Mouse (Mus musculus): ENCODE measurements around the gene Lrrc4b.

Lrrc4b gene

DNA sequence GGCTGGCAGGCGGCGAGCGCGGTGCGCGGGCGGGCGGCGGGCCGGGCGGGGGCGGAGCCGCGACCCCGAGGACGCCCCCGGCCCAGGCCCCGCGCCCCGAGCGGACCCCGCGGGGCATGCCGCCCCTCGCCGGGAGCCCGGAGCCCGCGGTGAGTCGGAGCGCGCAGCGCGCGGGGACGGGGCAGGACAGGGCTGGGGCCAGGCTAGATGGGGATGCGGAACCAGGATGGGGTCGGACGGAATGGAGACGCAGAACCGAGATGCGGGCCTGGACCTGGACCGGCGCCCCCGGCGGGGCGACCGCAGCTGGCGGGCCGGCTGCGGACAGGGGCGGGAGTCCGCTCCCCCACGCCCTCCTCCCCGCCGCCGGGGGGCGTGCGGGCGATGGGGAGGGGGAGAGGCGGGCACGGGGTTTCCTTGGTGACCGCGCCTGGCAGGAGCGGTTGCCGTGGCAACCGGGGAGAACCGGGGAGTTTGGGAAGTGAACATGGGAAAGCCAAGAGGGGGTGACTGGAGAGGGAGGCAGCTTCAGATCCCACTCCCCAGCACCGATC, at the start of gene Lrrc4b:
Lrrc4b (plus strand) TSS at position 51 of the 554 bp plus-strand sequence.
- ATAC-seq (ENCODE audit: insufficient number of reproducible peaks, low FRiP score, low TSS enrichment), result peak; percentile 27; the same call in 1 of the 2 replicates

GRCm38 (mm10) chr7:44382541-44382940, 46.3 kb upstream of the Lrrc4b start:
- no peak for ATAC-seq (ENCODE audit: insufficient number of reproducible peaks, low FRiP score, low TSS enrichment)

DNA sequence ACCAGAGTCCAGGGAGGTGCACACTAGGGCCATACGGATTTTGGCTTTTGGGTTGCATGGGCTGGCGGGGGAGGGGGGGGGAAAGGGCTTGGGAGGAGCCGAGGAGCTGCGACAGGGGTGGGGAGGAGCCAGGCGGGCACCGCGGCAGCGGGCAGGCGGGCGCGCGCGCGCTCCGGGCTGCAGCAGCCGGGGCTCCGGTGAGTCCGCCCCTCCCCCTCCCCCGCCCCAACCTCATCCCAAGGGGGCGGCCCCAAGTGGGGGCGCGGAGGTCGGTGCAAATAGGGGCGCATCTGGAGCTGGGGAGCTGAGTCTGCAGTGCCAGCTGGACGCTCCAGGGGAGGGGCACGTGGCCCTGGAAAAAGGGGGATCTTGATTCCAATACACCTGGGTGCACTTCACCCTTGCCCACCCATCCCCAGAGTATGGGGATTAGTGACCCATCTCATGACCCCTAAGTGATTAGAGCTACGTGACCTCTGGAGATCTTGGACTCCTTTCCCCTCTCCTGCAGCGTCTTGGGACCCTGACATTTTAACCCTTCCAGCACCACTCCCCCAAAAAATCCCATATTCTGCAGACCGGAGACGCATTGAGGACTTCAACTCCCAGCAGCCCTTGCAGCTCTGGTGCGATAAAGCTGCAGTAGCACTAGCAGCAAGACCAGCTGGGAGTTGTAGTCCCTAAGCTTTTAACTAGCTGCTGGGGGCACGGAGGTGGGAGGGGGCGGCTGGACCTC, 44.7 kb upstream of the Lrrc4b start, which contains the start of gene Syt3:
Syt3 (plus strand) TSS at position 123 of the 736 bp plus-strand sequence.
- ATAC-seq (ENCODE audit: insufficient number of reproducible peaks, low FRiP score, low TSS enrichment), result peak; percentile 87

GRCm38 (mm10) chr7:44384716-44385059, 44.1 kb upstream of the Lrrc4b start:
- peak; percentile 32; the same call in 1 of the 2 replicates for ATAC-seq (ENCODE audit: insufficient number of reproducible peaks, low FRiP score, low TSS enrichment)

DNA sequence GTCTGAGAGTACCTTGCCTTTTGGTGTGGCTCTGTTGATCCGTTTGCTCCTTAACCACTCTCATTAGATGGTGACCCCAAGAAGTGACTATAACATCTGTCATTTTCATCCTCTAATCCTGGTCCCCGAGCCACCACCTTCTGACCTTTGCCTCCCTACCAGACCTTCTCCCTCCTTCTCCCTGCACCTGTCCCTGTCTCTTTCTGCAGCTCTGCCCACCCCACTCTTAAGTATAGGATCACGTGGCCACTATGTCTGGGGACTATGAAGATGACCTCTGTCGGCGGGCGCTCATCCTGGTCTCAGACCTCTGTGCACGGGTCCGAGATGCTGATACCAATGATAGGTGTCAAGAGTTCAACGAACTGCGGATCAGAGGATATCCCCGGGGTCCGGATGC, 43.1 kb upstream of the Lrrc4b start, which contains the start of gene 1700008O03Rik:
1700008O03Rik (minus strand) TSS at position 101 of the 400 bp plus-strand sequence.
- ATAC-seq (ENCODE audit: insufficient number of reproducible peaks, low FRiP score, low TSS enrichment), result no peak

DNA sequence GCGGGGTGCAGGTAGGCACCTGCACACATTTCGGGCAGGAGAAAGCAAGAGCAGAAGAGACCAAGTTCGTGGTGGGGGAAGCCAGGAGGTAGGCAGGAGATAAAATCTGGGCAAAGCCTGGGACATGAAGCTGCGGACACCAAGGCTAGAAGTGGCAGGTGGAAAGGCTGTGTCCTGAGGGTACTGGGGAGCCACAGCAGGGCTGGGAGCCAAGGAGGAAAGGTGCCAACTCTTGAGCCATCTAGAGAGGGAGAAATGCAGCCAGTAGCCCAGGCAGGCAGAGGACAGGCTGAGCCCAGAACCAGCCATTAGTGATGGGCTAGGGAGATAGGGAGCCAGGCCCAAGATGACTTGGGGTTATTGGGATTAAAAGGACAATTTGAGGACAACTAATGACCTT, 37.0 kb upstream of the Lrrc4b start:
- peak; percentile 79; the same call in 1 of the 2 replicates for ATAC-seq (ENCODE audit: insufficient number of reproducible peaks, low FRiP score, low TSS enrichment)

GRCm38 (mm10) chr7:44392341-44392740, 36.5 kb upstream of the Lrrc4b start:
- ATAC-seq (ENCODE audit: insufficient number of reproducible peaks, low FRiP score, low TSS enrichment), result no peak

GRCm38 (mm10) chr7:44393284-44393683, 35.5 kb upstream of the Lrrc4b start:
- ATAC-seq (ENCODE audit: insufficient number of reproducible peaks, low FRiP score, low TSS enrichment), result no peak

DNA sequence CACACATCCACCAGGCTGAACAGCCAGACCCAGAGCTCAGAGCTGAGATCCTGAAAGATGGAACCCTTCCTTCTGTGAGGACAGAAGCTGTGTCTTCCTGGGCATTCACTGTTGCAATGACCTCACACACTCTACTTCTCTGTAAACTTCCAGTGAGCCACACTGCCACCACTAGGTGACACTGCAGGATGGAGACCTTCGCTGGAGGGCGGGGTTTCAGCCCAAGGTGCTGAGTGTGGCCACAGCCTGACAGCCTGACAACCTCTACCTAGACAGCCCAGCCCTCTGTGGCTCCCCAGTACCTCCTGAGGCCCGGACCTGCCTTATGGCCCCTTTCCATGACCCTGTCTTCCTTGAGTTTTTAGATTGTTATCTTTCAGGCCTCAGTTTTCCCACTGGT, 30.2 kb upstream of the Lrrc4b start:
- peak; percentile 51; the same call in 1 of the 2 replicates for ATAC-seq (ENCODE audit: insufficient number of reproducible peaks, low FRiP score, low TSS enrichment)

DNA sequence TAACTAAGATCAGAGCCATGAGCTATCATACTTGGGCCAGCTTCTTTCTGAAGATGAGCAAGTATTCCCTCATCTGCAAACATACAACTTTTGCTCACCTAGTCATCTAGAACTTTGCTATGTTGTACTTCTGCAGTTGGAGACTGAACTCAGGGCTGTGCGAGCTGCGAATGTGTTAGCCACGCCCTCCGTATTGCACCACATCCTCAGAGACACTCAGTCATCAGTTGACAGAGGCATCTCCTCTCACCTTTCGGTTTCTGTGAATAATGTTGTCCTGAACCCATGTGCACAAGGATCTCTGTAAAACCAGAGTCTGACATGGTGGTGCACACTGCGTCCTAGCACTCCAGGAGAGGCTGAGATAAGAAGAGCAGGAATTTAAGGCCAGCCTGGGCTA, 27.1 kb upstream of the Lrrc4b start:
- no peak for ATAC-seq (ENCODE audit: insufficient number of reproducible peaks, low FRiP score, low TSS enrichment)

GRCm38 (mm10) chr7:44405346-44406014, 23.3 kb upstream of the Lrrc4b start:
- ATAC-seq (ENCODE audit: insufficient number of reproducible peaks, low FRiP score, low TSS enrichment), result peak; percentile 94

DNA sequence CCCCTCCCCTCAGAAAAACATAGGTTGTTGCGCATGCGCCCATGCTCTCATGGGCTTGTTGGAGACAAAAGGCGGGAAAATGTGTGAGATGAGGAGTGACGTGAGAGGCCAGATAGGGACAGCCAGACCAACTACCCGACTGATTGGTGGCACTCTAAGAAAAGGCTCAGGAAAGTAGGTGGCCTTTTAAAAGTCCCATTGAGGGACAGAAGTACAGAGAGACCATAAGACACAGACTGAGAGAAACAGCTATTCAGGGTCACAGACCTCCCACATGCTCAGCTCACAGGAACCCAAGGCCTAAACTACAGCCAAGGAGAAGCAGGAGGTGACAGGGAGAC, 22.8 kb upstream of the Lrrc4b start:
- no peak for ATAC-seq (ENCODE audit: insufficient number of reproducible peaks, low FRiP score, low TSS enrichment)

GRCm38 (mm10) chr7:44411144-44411543, 17.7 kb upstream of the Lrrc4b start:
- ATAC-seq (ENCODE audit: insufficient number of reproducible peaks, low FRiP score, low TSS enrichment), result no peak

GRCm38 (mm10) chr7:44413307-44413706, 15.5 kb upstream of the Lrrc4b start:
- no peak for ATAC-seq (ENCODE audit: insufficient number of reproducible peaks, low FRiP score, low TSS enrichment)

DNA sequence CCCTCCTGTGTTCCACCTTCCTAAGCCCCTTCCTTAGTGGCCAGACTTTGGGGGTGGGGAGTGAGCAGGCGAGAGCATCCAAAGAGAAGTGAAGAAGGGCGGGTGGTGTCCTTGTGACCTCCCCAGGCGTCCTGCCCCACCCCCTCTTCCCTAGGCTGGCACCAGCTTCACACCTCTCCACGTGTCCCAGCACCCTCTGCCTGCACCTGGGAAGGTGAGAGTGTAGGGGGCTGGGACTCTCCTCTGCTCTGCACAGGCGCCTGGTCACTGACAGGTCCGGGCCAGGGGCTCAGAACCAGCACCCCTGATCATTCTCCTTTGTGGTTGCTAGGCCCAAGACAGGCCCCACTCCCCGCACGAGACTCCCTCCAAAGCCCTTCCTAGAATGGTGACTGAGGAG, 1.2 kb upstream of the Lrrc4b start:
- ATAC-seq (ENCODE audit: insufficient number of reproducible peaks, low FRiP score, low TSS enrichment), result no peak

DNA sequence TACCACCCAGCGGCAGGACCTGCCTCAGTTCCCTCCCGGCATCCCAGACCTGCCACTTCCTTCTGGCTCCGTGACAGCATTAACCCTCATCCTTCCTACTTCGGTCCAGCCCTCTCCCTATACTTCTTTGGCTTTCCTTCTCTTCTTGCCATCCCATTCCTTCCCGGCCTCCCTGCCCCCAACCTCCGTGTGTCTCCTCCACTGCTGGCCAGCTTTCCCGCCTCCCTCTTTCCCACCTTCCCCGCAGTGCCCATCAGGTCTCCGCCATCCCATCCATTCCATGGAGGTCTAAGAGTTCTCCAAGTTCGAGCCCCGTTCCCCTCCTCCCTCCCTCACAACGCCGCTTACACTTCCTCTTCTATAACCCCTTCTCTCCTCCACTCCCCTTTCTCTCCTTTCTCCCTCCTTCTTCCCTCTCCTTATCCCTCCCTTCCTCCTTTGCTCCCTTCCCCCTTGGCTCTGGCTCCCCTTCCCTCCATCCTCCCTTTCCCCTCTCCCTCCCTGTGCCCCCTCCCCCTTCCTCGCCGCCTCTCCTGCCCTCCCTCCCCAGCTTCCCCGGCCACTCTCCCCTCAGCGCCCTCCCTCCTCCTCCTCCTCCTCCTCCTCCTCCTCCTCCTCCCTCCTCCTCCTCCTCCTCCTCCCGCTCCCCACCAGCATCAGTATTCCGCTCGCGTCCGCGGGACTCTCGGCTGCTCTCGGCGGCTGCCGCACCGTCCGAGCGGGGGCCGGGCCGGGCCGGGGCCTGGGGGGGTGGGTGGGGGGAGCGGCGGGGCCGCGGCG, 457 bp upstream of the Lrrc4b start:
- no peak for ATAC-seq (ENCODE audit: insufficient number of reproducible peaks, low FRiP score, low TSS enrichment)

DNA sequence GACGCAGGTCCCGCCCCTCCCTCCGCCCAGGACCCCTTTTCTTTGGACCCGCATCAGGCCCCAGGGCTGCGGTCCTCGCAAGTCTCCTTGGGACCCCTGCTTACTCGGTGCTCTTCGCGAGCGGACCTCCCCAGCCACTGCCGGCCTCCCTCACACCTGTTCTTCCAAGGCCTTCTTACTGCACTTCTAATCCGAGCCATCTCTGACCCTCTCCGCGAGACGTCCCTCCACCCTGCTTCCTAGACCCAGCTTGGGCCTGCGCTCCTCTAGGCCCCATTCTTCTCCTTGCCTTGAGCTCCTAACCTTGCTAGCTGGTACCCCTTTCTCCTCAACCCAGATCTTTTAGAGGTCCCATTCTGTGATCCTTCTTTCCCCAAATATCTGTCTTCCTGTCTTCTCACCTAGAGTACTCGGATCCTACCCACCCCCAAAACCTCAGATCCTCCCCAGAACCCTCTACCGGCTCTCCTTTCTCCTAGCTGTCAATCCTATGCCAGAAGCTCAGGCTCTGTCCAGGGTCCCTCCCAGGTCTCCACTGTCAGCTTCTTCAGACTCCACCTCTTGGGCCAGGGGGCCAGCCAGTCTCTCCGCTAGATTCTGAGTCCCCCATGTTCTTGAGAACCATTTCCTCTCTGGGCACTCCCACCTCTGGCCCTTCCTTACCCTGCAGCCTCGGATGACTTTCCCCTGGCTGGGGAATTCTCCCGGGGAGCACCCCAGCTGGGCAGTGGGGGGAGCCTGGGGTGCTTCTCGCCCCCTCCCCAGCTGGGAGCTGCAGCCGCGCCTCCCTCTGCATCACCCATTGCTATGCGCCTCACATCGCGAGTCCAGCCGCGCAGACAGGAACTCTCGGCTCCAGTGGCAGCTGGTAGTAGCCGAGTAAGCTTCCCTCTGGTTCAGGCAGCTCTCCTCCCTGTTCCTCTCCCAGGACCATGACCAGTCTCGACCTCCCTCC, 993 bp downstream of the Lrrc4b start:
- ATAC-seq (ENCODE audit: insufficient number of reproducible peaks, low FRiP score, low TSS enrichment), result peak; percentile 18; the same call in 1 of the 2 replicates

DNA sequence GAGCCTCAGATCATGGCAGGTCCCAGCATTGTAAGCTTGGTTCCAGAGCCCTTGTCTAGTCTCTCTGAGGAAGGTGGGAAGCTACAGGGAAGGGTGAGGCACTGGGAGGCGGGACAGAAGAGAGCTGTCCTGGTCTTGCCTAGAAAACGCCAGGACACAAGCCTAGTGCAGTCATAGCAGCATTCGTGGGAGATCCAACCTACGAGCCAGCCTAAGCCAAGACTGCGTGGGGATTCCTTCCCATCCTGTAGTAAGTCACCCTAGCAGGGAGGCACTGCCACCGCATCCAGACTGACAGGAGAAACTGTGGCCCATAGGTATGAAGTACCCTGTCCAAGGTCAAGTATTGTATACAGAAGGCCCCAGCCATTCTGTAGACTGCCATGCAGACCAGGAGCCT, 3.7 kb downstream of the Lrrc4b start:
- ATAC-seq (ENCODE audit: insufficient number of reproducible peaks, low FRiP score, low TSS enrichment), result no peak

DNA sequence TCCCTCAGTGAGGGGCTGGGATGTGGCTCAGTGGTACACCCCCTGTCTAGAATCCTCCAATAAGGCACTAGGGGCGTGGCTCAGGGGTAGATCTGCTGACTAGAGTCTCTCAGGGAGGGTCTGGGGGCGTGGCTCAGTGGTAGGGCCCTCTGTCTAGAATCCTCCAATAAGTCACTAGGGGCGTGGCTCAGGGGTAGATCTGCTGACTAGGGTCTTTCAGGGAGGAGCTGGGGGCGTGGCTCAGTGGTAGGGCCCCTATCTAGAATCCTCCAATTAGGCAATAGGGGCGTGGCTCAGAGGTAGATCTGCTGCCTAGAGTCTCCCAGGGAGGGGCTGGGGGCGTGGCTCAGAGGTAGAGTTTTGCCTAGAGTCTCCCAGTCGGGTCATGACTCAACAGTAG, 4.6 kb downstream of the Lrrc4b start:
- no peak for ATAC-seq (ENCODE audit: insufficient number of reproducible peaks, low FRiP score, low TSS enrichment)

DNA sequence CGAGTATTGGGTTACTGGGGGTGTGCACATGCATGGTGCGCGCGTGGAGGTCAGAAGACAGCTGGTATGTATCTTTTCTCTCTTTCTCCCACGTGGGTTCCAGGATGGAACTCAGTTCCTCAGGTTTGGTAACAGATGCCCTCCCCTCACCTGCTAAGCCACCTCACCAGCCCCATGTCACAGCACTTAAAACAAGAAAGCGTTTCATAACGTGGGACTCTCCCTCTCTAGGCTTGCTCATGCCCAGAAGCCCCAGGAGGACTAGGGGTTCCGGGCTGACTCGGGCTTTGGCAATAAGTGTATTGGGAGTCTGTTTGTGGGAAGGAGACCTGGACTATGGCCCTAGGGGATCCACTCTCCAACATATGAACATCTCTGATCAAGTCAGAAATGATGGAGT, 5.3 kb downstream of the Lrrc4b start:
- no peak for ATAC-seq (ENCODE audit: insufficient number of reproducible peaks, low FRiP score, low TSS enrichment)
